Mouse (Mus musculus) intestine, postnatal 0 days (tissue): ENCODE data around the gene Dcaf4. TPM values are rescaled to one million over a fixed set of nuclear protein-coding genes. Genes with fewer than 3 reads are reported as not detected.

Source experiments
- ATAC-seq: fragments of 200-750 bp; cut with Nextera tagmentation; 2 replicates; pipeline ENCODE4 v1.8.0; 2017; ENCODE audit warnings: mild to moderate bottlenecking, moderate TSS enrichment, moderate library complexity
- H3K27ac ChIP-seq: fragments of 300-500 bp; sonication (generic); 2 replicates; pipeline ENCODE4 v1.5.1; 2014; ENCODE audit warnings: mild to moderate bottlenecking, low read depth, low read length, moderate library complexity
- H3K27me3 ChIP-seq: fragments of 300-500 bp; sonication (generic); replicated peaks from 2 replicates; pipeline ENCODE4 v1.6.1; 2014; ENCODE audit warnings: low read length, mixed read lengths; ENCODE audit not compliant: control insufficient read depth, insufficient read depth
- H3K36me3 ChIP-seq: fragments of 300-500 bp; sonication (generic); 2 replicates; pipeline ENCODE4 v1.6.1; 2014; ENCODE audit warnings: mild to moderate bottlenecking, moderate library complexity; ENCODE audit not compliant: control insufficient read depth, insufficient read depth
- H3K4me1 ChIP-seq: fragments of 300-500 bp; sonication (generic); replicated peaks from 2 replicates; pipeline ENCODE4 v1.6.1; 2014; ENCODE audit warnings: antibody characterized with exemption, low read length, mixed read lengths; ENCODE audit not compliant: control insufficient read depth, insufficient read depth
- H3K4me2 ChIP-seq: fragments of 300-500 bp; sonication (generic); replicated peaks from 2 replicates; pipeline ENCODE4 v1.6.1; 2014; ENCODE audit warnings: low read depth, mild to moderate bottlenecking, moderate library complexity
- H3K4me3 ChIP-seq: fragments of 300-500 bp; sonication (generic); 2 replicates; pipeline ENCODE4 v1.5.1; 2014; ENCODE audit warnings: low read depth, low read length
- H3K9ac ChIP-seq: fragments of 300-500 bp; sonication (generic); 2 replicates; pipeline ENCODE4 v1.6.1; 2014; ENCODE audit warnings: mild to moderate bottlenecking, low read depth, low read length
- H3K9me3 ChIP-seq: fragments of 300-500 bp; sonication (generic); 2 replicates; pipeline ENCODE4 v1.6.1; 2016; ENCODE audit warnings: mixed run types; ENCODE audit not compliant: control insufficient read depth
- CTCF ChIP-seq: sonication (generic); IDR thresholded peaks from 2 replicates; pipeline ENCODE4 v1.5.1; 2016; ENCODE audit warnings: low read depth, mild to moderate bottlenecking, control low read depth, antibody characterized with exemption, moderate library complexity
- WGBS: fragments of 180-500 bp; shearing (Covaris S2); extraction: QIAGEN DNeasy Blood & Tissue Kit; methylation state at CpG from one replicate; pipeline ENCODE4 v1.1.7; 2014; 5-methylcytosine and 5-hydroxymethylcytosine counted together
- polyA plus RNA-seq: library from polyadenylated mRNA; unstranded; fragments of >200 nt; fragmentation: Nextera tagmentation; extraction: Ambion mirVana; gene quantifications from 2 replicates; pipeline ENCODE4 v1.2.1, GENCODE M21; 2015

The Dcaf4 gene
- polyA plus RNA-seq, 1 experiment from 2014 or later: 7.4 TPM

DNA sequence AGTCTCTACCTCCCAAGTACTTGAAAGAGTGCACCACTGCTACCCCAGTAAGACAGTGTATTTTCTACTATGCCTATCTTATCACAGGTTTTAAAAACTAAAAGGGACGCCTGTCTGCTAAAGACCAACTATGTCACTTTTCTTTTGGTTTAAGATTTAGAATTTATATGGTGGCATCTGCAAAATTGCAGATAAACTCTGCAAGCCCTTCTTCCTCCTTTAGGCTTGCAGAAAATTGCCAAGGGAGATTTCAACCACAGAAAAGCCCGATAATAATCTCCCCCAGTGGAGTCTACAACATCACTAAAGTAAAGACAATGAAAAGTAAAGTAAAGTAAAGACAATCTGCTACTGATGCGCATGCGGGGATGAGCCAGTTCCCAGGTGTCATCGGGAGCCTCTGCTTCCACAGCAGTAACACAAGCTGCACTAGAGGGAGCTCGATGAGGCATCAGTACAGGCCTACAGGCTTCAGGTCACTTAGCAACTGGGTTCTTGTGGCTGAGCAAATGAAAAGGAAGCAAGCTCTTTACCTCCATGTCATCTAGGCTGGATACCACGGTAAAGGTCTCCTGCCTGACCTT lies 40.4 kb upstream of the Dcaf4 start:
- Histone ChIP-seq H3K4me3 (no peak overlapping the region), H3K4me1 (no peaks in the 10 kb centered on the region), H3K9ac (no peak overlapping the region), H3K27me3 (no peaks in the 10 kb centered on the region; the same call in 1 of the 2 replicates), H3K4me2 (no peak overlapping the region), H3K36me3 (no peaks in the 10 kb centered on the region), H3K9me3 (no peaks in the 10 kb centered on the region), H3K27ac (no peak overlapping the region)
- no peak for ATAC-seq
- 69% methylated on average over 7 of the region's 7 CpGs for WGBS
- TF ChIP-seq CTCF: 0 out of 2 replicates have a peak, but pooled peaks have one; percentile 7

DNA sequence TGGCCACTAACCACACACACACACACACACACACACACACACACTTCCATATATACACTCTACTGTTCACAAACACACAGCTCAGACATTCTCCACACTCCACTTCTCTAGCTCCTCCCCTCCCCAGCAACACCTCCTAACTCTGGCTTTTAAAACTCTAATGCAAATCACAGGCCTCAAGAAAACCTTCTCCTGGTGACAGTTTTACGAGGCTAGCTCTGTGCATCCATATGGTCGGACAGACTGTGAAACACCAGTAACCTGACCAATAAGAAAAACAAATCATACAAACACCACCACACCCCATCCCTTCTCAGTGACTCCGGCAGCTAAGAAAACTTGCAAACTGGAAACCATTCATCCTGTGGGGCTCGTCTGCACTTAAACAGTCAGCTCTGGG lies 38.8 kb upstream of the Dcaf4 start:
- H3K4me2 ChIP-seq: no peak overlapping the region
- WGBS: 60% methylated on average over 4 of the region's 4 CpGs

DNA sequence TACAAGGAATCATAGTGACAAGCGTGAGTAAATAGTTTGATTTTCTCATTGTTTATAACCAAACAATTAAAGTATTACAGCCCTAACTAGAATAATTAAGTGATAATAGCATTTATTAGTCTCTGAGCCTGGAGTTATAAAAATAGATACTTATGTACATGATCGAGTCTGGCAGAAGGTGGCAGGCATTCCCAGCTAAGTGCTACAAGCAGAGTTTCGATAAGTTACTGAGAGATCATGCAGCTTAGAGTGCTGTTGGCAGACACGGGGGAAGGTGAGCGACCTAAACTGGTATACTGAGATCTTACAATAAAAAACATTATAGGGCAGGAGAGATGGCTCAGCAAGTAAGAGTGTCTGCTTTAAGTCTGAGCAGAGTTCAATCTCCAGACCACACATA lies 36.6 kb upstream of the Dcaf4 start:
- Histone ChIP-seq H3K4me1 (no peaks in the 10 kb centered on the region), H3K4me3 (no peak overlapping the region), H3K27ac (no peak overlapping the region), H3K9me3 (no peaks in the 10 kb centered on the region), H3K4me2 (no peak overlapping the region), H3K9ac (no peak overlapping the region), H3K27me3 (no peaks in the 10 kb centered on the region; the same call in 1 of the 2 replicates), H3K36me3 (no peaks in the 10 kb centered on the region)
- WGBS: 52% methylated on average over 5 of the region's 5 CpGs
- no peak for ATAC-seq
- TF ChIP-seq CTCF: 0 out of 2 replicates have a peak, but pooled peaks have one; percentile 2

More for the DNA sequence above, 38.8 kb upstream of the Dcaf4 start:
- Histone ChIP-seq H3K27ac (no peak overlapping the region), H3K27me3 (no peaks in the 10 kb centered on the region; the same call in 1 of the 2 replicates), H3K36me3 (no peaks in the 10 kb centered on the region), H3K9me3 (no peaks in the 10 kb centered on the region), H3K4me3 (no peak overlapping the region), H3K4me1 (no peaks in the 10 kb centered on the region), H3K9ac (no peak overlapping the region)
- no peak for ATAC-seq
- TF ChIP-seq CTCF: no peak

DNA sequence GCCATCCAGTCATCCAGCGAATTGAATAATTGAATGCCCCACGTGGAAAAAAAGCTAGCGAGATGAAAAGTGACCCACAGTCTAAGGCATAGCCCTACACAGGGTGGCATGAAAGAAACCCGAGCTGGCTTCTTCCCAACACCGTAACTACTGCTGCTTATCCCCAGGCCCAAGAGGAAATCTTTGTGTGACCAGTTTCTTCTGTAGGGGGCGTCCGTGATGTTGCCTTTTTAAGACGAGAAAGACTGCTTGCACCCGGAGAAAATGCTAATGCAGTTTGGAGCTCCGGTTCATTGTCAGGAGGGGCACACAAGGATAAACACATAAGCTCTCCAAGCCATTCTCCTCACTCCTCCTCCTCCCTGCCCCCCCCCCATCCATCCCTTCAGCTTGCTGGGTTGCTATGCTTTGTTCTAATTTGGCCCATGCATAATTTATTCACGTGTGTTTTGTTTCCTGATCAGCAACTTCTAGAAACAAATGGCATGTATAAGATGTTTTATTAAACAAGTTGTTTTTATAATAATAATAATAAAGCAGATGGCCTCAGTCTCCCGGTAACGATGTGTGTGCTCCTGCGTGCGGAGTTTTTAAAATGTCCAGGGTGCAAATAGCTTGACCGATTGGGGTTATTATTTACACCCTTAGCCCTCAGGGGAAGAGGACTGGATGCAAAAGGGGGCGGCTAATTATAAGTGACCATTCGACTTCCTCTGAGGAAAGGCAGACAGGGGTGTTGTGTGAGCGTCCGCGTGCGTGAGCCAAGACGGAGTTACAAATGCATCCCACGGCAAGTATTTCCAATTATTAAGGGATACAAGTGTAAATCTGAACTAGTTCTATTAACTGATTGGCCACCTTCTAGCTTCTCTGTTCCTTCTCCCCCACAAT lies 35.2 kb upstream of the Dcaf4 start:
- Histone ChIP-seq H3K4me1 (no peaks in the 10 kb centered on the region), H3K4me3 (peak overlapping the region; percentile 81), H3K27ac (no peak overlapping the region), H3K27me3 (no peaks in the 10 kb centered on the region; the same call in 1 of the 2 replicates), H3K4me2 (peak overlapping the region; percentile 98), H3K9ac (peak overlapping the region; percentile 75; the same call in 1 of the 2 replicates), H3K9me3 (no peaks in the 10 kb centered on the region), H3K36me3 (no peaks in the 10 kb centered on the region)
- WGBS: 23% methylated on average over 24 of the region's 24 CpGs
- peak; percentile 34; the same call in 1 of the 2 replicates for TF ChIP-seq CTCF
- no peak for ATAC-seq

DNA sequence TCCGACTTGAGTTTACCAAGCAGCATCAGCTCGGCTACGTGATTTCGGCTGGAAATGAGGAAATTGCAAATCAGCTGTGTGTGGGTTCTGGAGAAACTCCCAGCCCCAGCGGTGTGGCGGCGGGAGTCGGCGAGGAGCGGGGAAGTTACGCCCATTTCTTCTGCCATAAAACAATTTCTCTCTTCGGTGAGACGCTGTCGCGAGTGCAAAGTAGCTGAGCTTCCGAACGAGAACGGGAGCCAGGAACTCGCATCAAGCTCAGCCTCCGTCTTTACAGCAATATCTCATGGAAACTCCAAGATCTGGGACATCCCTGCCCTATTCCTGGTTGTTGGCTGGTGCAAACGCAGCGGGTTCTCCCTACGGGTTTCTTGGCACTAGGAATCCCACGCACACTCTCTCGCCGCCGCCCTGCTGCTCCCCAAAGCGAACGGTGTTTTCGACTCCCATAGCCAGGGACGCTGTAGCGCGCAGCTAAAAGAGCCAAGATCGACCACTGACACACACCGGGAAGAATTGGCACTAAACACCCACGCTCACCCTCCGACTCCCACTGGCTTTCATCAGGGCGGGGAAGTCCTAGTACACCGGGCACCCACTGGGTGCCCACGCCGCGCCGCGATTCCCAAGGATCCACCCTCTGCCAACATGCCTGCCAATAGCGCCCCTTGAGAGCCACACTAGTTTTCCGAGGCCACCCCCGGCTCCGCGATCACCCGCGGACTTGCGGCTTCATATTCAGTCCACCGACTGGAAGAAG lies 34.2 kb upstream of the Dcaf4 start:
- ATAC-seq: no peak
- no peaks in the 10 kb centered on the region for H3K9me3 ChIP-seq
- peak overlapping the region; percentile 81 for H3K4me3 ChIP-seq
- no peak for TF ChIP-seq CTCF
- no peaks in the 10 kb centered on the region for H3K4me1 ChIP-seq
- WGBS: under 1% methylated on average over 53 of the region's 53 CpGs
- no peaks in the 10 kb centered on the region for H3K36me3 ChIP-seq
- H3K27ac ChIP-seq: peak overlapping the region; percentile 83; the same call in 1 of the 2 replicates
- peak overlapping the region; percentile 75 for H3K9ac ChIP-seq
- no peaks in the 10 kb centered on the region; the same call in 1 of the 2 replicates for H3K27me3 ChIP-seq
- H3K4me2 ChIP-seq: peak overlapping the region; percentile 98
